Mouse (Mus musculus) right cerebral cortex, postnatal 36 days (tissue): ENCODE measurements at regions not wholly inside any gene's neighbourhood (a gene's known extent, or its start where the extent isn't known, plus 50 kb on each side); places are given as distances from the start of the nearest gene placed in this dataset.

Source experiments
- DNase-seq, 2 experiments: peaks; one replicate each; pipeline ENCODE4 v3.0.0; 2022; ENCODE audit warnings: low spot score in 2 of 2, mixed read lengths in 1 of 2

GRCm38 (mm10) chr17:91226378-91226777 lies 133.5 kb upstream of the Nrxn1 start:
- DNase-seq: no peak

GRCm38 (mm10) chr17:91225916-91226315 lies 133.0 kb upstream of the Nrxn1 start:
- no peak for DNase-seq

- DNase-seq: no peak
Measured at GRCm38 (mm10) chr17:91216429-91216828, 123.6 kb upstream of the Nrxn1 start.

GRCm38 (mm10) chr17:91182574-91182973 lies 89.7 kb upstream of the Nrxn1 start:
- no peak for DNase-seq

- DNase-seq: no peak
Measured at GRCm38 (mm10) chr17:91161834-91162233, 69.0 kb upstream of the Nrxn1 start.
